Mouse (Mus musculus) embryo, embryonic 11 days (tissue): ENCODE results near the gene Krtap5-2.

ENCODE experiments used
- DNase-seq: peaks from one replicate; pipeline ENCODE4 v3.0.0-alpha.2; 2015

The Krtap5-2 gene

GRCm38 (mm10) chr7:142134206-142134995 lies 41.4 kb downstream of the Krtap5-2 start:
- DNase-seq, result peak; percentile 12

GRCm38 (mm10) chr7:142128843-142129242 lies 47.0 kb downstream of the Krtap5-2 start:
- no peak for DNase-seq
